Mouse (Mus musculus): ENCODE results near the gene Gm21915.

DNA sequence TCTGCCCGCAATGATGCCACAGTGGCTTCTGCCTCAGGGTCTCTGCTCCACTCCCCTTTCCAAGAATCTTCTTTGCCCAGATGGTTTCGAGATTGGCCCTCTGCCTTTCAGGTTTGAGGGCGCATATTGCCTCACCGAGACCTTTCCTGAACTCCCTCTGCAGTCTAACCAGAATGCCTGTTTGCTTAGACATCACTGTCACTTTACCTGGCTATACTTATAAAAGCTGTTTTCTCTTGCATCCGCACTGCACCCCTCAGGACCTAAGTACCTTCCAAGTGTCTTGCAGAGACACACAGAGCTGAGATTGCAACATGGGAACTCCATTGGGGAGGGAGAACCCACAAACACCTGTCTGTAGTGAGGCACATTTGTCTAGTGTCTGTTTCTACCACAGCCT is 29.8 kb downstream of the Gm21915 start:
- no peak for TF ChIP-seq CTCF (IDR thresholded peaks at IDR 0.05; ENCODE audit: control insufficient read depth, insufficient read depth, insufficient read length)
- no peak for TF ChIP-seq MAX (IDR thresholded peaks at IDR 0.05)
- no peak for TF ChIP-seq MYOD1 (IDR thresholded peaks at IDR 0.05; ENCODE audit: control insufficient read depth, insufficient read length, low read depth)
- TF ChIP-seq USF1 (IDR thresholded peaks at IDR 0.05; ENCODE audit: low read depth): no peak
- no peak for TF ChIP-seq MYOG (IDR thresholded peaks at IDR 0.05; ENCODE audit: control insufficient read depth, extremely low read depth, insufficient read length)
